Mouse (Mus musculus): Measurements from ENCODE around the gene Reep6. TPM values are rescaled to one million over a fixed set of nuclear protein-coding genes. Genes with fewer than 3 reads are reported as not detected.
A peak's percentile ranks its signal among the peaks of the same experiment; 100 is the strongest.

The Reep6 gene
- total RNA-seq, 1 experiment from 2014 or later: 45.2 TPM

DNA sequence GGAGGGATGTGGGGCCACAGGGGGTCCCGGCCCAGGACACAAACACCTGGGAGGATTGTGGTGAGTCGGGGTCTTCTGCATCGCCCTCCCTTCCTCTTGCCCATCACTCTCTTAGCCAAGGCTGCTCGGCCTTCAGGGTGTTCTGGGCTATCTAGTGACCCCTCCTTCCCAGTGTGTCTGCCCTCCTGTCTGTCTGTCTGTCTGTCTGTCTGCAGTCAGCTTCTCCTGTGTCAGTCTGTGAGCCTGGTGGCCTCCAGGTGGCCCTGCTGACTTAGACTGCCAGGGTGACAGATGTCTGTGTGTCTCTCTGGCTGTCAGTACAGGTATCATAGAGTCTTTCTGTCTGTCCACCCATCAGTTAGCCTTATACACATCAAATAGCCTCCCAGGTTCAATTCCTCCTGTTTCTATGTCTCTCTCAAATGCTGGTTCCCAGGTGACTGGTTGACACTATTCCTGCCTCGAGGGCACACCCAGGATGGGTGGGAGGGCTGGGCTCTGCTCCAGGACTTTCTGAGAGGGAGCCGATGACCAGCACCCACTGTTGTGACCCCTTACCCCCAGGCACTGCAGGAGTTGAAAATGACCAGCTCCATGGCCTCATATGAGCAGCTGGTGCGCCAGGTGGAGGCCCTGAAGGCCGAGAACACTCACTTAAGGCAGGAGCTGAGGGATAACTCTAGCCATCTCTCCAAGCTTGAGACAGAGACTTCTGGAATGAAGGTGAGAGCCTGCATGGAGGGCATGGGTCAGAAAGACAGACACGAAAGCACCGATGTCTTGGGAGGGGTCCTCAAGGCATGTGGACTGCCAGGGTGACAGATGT lies 28.3 kb upstream of the Reep6 start:
- DNase-seq: no peak

DNA sequence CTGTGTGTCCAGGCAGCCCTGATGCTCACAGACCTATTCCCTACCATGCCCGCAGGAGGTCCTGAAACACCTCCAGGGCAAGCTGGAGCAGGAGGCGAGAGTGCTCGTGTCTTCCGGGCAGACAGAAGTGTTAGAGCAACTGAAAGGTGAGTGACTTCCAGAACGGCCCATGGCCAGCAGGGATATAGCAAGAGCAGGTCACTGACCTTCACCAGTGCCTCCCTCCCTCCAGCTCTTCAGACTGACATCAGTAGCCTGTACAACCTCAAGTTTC lies 27.7 kb upstream of the Reep6 start:
- DNase-seq: no peak

GRCm38 (mm10) chr10:80302471-80302881 lies 27.3 kb upstream of the Reep6 start:
- DNase-seq: peak; percentile 83

GRCm38 (mm10) chr10:80304458-80304857 lies 25.3 kb upstream of the Reep6 start:
- no peak for DNase-seq

DNA sequence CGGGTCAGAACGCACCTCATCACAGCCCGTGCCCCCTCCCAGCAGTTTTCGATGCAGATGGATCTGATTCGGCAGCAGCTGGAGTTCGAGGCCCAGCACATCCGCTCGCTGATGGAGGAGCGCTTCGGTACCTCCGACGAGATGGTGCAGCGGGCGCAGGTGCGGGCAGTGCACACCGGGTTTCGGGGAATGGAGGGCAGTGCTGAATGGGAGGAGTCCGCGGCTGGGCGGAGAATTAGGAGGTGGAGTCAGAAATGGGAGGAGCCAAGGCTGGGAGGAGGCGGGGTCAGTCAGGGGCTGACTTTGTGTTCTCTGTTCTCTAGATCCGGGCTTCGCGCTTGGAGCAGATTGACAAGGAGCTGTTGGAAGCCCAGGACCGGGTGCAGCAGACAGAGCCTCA lies 24.9 kb upstream of the Reep6 start:
- peak; percentile 67 for DNase-seq

DNA sequence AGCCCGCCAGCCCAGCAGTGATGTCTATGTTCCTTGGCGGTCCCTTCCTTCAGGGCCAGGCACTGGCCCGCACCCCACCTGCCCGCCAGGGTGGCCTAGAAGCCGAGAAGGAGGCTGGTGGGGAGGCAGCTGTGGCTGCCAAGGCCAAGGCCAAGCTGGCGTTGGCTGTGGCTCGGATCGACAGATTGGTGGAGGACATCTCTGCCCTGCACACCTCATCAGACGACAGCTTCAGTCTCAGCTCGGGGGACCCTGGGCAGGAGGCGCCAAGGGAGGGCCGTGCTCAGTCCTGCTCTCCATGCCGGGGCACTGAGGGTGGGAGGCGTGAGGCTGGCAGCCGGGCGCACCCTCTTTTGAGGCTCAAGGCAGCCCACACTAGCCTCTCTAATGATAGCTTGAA lies 18.2 kb upstream of the Reep6 start:
- no peak for DNase-seq

DNA sequence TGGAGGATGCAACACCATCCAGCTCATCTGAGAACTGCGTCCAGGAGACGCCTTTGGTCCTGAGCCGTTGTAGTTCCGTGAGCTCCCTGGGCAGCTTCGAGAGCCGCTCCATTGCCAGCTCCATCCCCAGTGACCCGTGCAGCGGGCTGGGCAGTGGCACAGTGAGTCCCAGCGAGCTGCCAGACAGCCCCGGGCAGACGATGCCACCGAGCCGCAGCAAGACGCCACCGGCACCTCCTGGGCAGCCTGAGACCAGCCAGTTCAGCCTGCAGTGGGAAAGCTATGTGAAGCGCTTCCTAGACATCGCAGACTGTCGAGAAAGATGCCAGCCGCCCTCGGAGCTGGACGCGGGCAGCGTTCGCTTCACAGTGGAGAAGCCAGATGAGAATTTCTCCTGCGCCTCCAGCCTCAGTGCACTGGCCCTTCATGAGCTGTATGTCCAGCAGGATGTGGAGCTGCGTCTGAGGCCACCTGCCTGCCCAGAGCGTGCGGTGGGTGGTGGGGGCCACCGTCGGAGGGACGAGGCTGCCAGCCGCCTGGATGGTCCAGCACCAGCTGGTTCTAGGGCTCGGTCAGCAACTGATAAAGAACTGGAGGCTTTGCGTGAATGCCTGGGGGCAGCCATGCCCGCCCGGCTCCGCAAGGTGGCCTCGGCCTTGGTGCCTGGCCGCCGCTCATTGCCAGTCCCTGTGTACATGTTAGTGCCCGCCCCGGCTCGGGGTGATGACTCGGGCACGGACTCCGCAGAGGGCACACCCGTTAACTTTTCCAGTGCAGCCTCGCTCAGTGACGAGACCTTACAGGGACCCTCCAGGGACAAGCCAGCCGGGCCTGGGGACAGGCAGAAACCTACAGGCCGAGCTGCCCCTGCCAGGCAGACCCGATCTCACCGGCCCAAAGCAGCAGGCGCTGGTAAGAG lies 16.9 kb upstream of the Reep6 start:
- no peak for DNase-seq

DNA sequence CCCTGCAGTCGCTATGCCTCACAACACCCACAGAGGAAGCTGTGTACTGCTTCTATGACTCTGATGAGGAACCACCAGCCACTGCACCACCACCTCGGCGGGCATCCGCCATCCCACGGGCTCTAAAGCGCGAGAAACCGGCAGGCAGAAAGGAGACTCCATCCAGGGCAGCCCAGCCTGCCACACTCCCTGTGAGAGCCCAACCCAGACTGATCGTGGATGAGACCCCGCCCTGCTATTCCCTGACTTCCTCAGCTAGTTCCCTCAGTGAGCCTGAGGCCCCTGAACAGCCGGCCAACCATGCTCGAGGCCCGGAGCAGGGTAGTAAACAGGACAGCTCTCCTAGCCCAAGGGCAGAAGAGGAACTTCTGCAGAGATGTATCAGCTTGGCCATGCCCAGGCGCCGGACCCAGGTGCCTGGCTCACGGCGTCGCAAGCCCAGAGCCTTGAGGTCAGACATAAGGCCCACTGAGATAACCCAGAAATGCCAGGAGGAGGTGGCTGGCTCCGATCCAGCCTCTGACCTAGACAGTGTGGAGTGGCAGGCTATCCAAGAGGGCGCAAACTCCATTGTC lies 16.0 kb upstream of the Reep6 start:
- no peak for DNase-seq

DNA sequence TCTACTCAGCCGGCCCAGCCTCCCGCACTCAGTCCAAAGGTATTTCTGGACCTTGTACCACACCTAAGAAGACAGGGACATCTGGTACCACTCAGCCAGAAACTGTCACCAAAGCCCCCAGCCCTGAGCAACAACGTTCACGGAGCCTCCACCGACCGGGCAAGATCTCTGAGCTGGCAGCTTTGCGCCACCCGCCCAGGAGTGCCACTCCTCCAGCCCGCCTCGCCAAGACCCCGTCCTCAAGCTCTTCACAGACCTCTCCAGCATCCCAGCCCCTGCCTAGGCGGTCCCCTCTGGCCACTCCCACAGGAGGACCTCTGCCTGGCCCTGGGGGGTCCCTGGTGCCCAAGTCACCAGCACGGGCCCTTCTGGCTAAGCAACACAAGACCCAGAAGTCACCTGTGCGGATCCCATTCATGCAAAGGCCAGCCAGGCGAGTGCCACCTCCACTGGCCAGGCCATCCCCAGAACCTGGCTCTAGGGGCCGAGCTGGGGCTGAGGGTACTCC lies 15.2 kb upstream of the Reep6 start:
- no peak for DNase-seq

GRCm38 (mm10) chr10:80315315-80315714 lies 14.4 kb upstream of the Reep6 start:
- DNase-seq: peak; percentile 9

DNA sequence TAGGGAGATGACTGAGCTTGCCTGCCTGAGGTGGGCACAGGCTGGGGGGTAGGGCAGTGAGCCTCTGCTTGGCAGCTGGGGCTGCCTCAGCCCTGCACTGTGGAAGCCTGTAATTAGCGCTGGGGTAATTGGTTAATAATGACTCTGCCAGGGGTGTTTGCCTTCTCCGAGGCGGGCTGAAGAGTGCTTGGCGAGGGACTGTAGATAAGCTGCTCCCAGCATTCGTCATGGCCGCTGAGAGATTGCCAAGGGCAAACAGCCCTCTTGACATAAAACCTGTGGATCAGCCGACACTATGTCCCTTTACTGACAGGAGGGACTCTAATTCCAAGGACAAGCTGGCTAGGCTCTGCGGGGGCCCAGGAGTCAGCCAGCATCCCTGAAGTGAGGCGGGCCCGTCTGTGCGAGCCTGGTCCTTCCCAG lies 13.4 kb upstream of the Reep6 start:
- DNase-seq: peak; percentile 49

GRCm38 (mm10) chr10:80317011-80317410 lies 12.7 kb upstream of the Reep6 start:
- DNase-seq: peak; percentile 5

DNA sequence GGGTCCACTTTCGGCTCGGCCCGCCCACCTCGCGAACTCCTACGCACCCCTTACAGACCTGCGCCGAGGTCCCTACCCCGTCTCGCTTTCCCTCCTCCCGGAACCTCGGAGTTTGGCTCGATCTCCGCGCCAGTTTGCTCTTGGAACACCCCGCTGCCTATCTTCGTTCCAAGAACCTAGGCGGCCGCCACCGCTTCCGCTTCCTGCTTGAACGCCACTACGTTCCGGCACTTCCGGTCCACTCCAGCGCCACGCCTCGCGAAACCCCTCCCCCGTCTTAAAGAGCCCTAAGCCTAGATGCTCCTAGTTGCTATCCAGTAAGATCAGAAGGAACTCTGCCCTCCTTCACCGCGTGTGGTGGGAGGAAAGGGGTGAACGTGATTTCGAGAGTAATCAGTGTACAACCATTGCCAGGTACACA lies 9.4 kb upstream of the Reep6 start, which contains the start of gene 2310011J03Rik:
2310011J03Rik (minus strand) TSS at position 198 of the 421 bp plus-strand sequence.
- DNase-seq: peak; percentile 96

DNA sequence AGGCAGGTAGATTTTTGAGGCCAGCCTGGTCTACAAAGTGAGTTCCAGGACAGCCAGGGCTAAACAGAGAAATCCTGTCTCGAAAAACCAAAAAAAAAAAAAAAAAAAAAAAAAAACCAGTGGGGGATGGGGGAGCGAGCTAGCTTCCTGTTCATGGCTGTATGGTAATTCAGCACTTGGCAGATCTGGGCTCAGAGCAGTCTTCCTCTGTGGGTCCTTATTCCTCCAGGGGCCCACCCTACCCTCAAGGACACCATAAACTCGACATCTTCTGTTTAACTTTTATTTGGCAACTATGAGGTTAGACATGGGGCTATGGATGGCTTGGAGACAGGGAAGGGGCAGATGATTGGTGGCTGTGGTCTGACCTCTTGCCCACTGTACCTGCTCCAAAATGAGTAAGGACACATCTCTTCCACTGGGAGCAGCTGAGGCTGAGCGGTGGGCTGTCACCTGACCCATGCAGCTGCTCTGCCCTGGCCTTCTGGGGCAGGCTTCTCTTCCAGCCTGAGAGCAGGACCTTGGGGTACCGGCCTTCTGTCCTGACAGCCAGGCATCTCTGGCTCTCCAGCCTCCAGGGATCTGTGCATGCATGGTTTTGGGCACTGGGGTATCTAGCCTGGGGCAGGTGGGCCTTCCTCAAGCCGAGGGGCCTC lies 8.6 kb upstream of the Reep6 start:
- DNase-seq: peak; percentile 10

DNA sequence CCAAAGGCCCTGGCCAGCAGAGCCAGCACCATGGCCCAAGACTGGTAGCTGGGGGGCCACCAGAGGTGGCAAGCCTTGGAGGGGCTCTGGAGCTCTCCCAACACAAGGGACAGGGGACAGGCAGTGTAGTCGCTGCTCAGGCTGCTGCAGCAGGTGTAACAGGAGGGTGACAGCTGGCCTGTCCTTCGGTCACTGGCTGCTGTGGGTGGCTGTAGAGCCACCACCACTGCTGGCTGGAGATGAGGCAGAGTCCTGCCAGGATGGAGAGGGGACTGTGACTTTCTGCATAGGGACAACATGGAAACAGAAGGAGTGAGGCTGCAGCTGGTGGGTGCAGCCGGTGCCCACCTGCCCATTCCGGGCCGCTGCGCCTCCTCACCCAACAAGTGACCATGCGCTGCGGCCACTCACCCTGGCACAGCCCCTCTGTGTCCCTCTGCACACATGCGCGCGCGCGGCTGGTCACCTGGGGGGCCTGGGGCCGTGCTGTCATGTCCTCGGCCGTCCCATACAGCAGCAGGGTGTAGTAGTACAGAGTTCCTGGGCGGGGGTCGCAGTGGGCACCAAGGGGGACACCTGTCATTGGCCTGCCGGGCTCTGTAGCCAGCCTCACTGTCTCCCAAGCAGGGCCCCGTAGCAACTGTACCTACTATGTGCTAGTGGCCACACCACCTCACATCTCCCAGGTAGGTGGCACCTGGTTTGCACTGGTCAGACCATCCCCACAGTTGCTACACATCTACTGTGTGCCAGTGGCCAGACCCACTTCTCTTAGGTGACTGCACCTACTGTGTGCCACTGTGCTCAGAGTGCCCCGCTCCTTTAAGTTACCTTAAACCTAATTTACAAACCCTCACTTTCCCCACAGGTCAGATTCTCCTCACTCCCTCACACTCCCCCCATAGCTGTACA lies 7.8 kb upstream of the Reep6 start:
- DNase-seq: no peak

- peak; percentile 70 for DNase-seq
Observed at GRCm38 (mm10) chr10:80322811-80323211, 6.9 kb upstream of the Reep6 start.

GRCm38 (mm10) chr10:80323261-80324119 lies 6.3 kb upstream of the Reep6 start:
- peak; percentile 88 for DNase-seq

DNA sequence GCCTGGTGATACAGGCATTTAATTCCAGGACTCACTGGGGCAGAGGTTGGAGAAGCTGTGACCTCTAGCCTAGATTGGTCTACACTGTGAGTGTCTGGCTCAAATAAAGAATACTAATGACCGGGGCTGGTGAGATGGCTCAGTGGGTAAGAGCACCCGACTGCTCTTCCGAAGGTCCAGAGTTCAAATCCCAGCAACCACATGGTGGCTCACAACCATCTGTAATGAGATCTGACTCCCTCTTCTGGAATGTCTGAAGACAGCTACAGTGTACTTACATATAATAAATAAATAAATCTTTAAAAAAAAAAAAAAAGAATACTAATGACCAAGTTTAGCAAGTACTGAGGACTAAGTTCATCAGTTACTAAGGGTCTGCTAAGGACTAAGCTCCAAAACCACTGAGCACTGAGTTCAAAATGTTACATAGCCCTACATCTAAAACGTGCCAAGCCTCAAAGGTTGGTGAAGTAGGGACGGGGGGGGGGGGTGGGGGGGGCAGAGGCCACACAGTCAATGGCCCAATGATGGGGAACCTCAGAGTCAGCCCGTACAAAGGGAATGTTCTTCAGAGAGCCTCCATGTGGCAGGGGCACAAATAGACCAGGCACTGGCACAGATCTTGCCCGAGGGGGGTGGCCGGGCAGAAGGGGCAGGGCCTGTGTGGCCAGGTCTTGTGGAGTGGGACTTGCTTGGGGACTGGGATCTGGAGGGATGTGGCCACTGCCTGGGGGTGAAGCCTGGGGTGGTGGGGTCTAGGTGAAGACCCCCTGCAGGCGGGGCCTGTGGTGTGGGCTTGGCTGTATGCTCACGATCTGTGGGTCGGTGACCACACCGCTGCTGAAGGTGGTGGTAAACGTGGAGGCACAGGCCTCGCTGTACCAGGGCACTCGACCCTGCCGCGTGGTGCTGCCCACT lies 5.4 kb upstream of the Reep6 start:
- DNase-seq: peak; percentile 25

DNA sequence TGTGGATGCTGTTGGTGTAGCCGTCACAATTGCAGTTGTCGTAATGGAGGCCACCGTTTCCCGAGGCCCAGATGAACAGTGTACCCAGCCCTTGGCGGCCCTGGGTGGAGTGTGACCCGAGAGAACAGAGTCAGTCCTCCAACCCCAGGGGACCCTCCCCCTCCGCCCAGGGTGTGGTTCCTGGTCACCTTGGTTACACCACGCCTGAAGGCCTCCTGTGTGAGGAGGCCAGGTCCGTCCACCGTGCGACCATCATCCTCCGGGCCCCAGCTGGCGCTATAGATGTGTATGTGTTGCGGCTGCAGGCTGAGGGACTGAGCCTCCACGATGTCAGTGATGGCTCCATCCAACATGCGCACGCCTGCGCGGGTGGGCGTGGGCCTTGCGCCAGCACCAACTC lies 4.7 kb upstream of the Reep6 start:
- DNase-seq: no peak

Data from adrenal gland, postnatal 14 days (tissue).